Mouse (Mus musculus) heart, embryonic 11.5 days (tissue): Measurements from ENCODE around the gene Rreb1. TPM values are rescaled to one million over a fixed set of nuclear protein-coding genes. Genes with fewer than 3 reads are reported as not detected.

Source experiments
- ATAC-seq: fragments of 200-750 bp; cut with Nextera tagmentation; replicated peaks from 2 replicates; pipeline ENCODE4 v1.8.0; 2017; ENCODE audit warnings: moderate library complexity; ENCODE audit not compliant: insufficient number of reproducible peaks, low FRiP score, low TSS enrichment
- H3K27ac ChIP-seq: fragments of 300-500 bp; sonication (generic); 2 replicates; pipeline ENCODE4 v1.5.1; 2014; ENCODE audit warnings: mild to moderate bottlenecking, low read depth, low read length
- H3K27me3 ChIP-seq: fragments of 300-500 bp; sonication (generic); 2 replicates; pipeline ENCODE4 v1.6.1; 2014; ENCODE audit warnings: mild to moderate bottlenecking, low read length, mixed read lengths; ENCODE audit not compliant: control insufficient read depth, insufficient read depth
- H3K36me3 ChIP-seq: fragments of 300-500 bp; sonication (generic); 2 replicates; pipeline ENCODE4 v1.6.1; 2014; ENCODE audit warnings: mild to moderate bottlenecking, low read length, moderate library complexity, mixed read lengths; ENCODE audit not compliant: control insufficient read depth, insufficient read depth
- H3K4me1 ChIP-seq: fragments of 300-500 bp; sonication (generic); 2 replicates; pipeline ENCODE4 v1.6.1; 2014; ENCODE audit warnings: low read length; ENCODE audit not compliant: control insufficient read depth, insufficient read depth
- H3K4me2 ChIP-seq: fragments of 300-500 bp; sonication (generic); 2 replicates; pipeline ENCODE4 v1.6.1; 2014; ENCODE audit warnings: mild to moderate bottlenecking, moderate library complexity
- H3K4me3 ChIP-seq: fragments of 300-500 bp; sonication (generic); 2 replicates; pipeline ENCODE4 v1.5.1; 2014; ENCODE audit warnings: low read depth, low read length
- H3K9ac ChIP-seq: fragments of 300-500 bp; sonication (generic); 2 replicates; pipeline ENCODE4 v1.6.1; 2014; ENCODE audit warnings: mild to moderate bottlenecking, low read depth, low read length, moderate library complexity
- H3K9me3 ChIP-seq: fragments of 300-500 bp; sonication (generic); replicated peaks from 2 replicates; pipeline ENCODE4 v1.6.1; 2016; ENCODE audit warnings: low read length; ENCODE audit not compliant: control insufficient read depth
- WGBS: fragments of 180-500 bp; shearing (Covaris S2); extraction: QIAGEN DNeasy Blood & Tissue Kit; methylation state at CpG from one replicate; pipeline ENCODE4 v1.1.7; 2014; ENCODE audit not compliant: insufficient replicate concordance; 5-methylcytosine and 5-hydroxymethylcytosine counted together
- polyA plus RNA-seq: library from polyadenylated mRNA; unstranded; fragments of >200 nt; fragmentation: Nextera tagmentation; extraction: Ambion mirVana; gene quantifications from 2 replicates; pipeline ENCODE4 v1.2.1, GENCODE M21; 2014

Rreb1 gene
- polyA plus RNA-seq, 1 experiment from 2014 or later: 16.6 TPM

DNA sequence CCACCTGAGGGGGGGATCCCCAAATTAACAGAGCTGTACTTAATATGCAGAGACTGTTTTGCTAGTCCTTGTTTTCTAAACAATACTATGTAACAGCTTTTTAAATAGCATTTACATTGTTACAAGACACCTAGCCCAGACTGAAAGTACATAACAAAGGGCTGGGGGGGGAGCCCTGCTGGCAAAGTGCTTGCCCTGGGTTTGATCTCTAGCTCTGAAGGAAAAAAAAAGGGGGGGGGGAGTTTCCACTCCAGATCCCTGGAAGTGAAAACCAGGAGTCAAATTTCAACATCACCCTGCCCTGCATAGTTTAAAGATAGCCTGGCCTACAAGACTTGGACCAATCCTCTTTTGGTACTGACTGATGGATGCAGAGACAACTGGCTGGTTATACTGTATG, 4.7 kb upstream of the Rreb1 start:
- H3K27ac ChIP-seq: no peak overlapping the region
- H3K4me1 ChIP-seq: peaks cover 5% of the 10 kb centered on the region; the same call in 1 of the 2 replicates
- peaks cover 8% of the 10 kb centered on the region for H3K27me3 ChIP-seq
- no peaks in the 10 kb centered on the region for H3K9me3 ChIP-seq
- ATAC-seq: no peak
- H3K4me3 ChIP-seq: no peak overlapping the region
- H3K9ac ChIP-seq: no peak overlapping the region
- H3K36me3 ChIP-seq: no peaks in the 10 kb centered on the region
- no peak overlapping the region for H3K4me2 ChIP-seq

GRCm38 (mm10) chr13:37776675-37777074, 1.5 kb upstream of the Rreb1 start:
- Histone ChIP-seq H3K4me2 (no peak overlapping the region), H3K27ac (no peak overlapping the region), H3K9ac (no peak overlapping the region), H3K36me3 (no peaks in the 10 kb centered on the region), H3K27me3 (peaks cover 11% of the 10 kb centered on the region), H3K4me3 (no peak overlapping the region), H3K9me3 (no peaks in the 10 kb centered on the region), H3K4me1 (peaks cover 14% of the 10 kb centered on the region)
- no peak for ATAC-seq

DNA sequence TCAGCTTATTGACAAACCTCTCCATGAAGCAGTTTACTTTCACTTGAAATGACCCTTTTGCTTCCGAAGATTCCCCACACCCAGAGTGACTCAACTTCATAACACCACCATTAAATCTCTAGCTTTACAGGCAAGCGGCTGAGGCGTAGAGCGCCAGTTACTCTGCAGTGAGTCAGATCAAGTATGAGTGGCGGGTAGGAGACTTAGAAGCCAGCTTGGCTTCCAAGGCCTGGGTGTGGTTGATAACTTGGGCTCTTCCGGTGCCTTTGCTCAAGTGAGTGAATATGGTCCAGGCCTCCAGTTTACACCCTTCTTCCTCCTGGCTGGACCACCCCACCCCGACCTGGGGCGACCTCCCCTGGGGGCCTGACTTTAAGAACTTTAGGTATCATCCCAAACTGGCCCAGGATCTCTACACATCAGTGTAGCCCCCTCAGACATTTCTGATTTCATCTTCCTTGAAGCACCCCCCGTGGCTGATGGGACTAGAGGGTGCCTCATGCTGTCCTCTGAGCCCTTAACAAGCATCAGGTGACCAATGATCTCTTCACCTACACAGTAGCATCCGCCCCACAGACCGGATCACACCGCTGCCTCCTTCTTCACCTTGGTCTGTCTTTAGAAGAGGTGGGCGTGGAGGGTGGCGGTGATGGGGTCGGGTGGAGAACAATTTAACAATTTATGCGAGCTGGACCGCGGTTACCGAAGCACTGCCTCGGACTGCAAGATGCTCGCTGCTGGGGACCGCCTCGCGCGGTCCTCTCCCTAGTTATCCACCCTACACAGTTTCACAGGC, 651 bp upstream of the Rreb1 start:
- no peak overlapping the region for H3K27ac ChIP-seq
- peak overlapping the region; percentile 58 for H3K4me3 ChIP-seq
- no peak for ATAC-seq
- H3K9ac ChIP-seq: peak overlapping the region; percentile 50
- WGBS: 17% methylated on average over 25 of the region's 25 CpGs
- peak overlapping the region; percentile 94 for H3K4me2 ChIP-seq
- no peaks in the 10 kb centered on the region for H3K36me3 ChIP-seq
- H3K27me3 ChIP-seq: peaks cover 11% of the 10 kb centered on the region
- no peaks in the 10 kb centered on the region for H3K9me3 ChIP-seq
- peaks cover 14% of the 10 kb centered on the region for H3K4me1 ChIP-seq

- peak; percentile 61 for ATAC-seq
- no peak overlapping the region for H3K27ac ChIP-seq
- H3K4me2 ChIP-seq: peak overlapping the region; percentile 94
- H3K9ac ChIP-seq: peak overlapping the region; percentile 50
- no peaks in the 10 kb centered on the region for H3K36me3 ChIP-seq
- 0% methylated on average over 33 of the region's 33 CpGs for WGBS
- peaks cover 14% of the 10 kb centered on the region; the same call in 1 of the 2 replicates for H3K4me1 ChIP-seq
- peak overlapping the region; percentile 58 for H3K4me3 ChIP-seq
- H3K27me3 ChIP-seq: peaks cover 11% of the 10 kb centered on the region
- H3K9me3 ChIP-seq: no peaks in the 10 kb centered on the region
Measured at GRCm38 (mm10) chr13:37778594-37779231, 513 bp downstream of the Rreb1 start.

- no peak for ATAC-seq
- Histone ChIP-seq H3K27ac (no peak overlapping the region), H3K9me3 (no peaks in the 10 kb centered on the region), H3K36me3 (no peaks in the 10 kb centered on the region), H3K9ac (peak overlapping the region; percentile 50), H3K4me2 (peak overlapping the region; percentile 94), H3K4me3 (peak overlapping the region; percentile 58), H3K4me1 (peaks cover 19% of the 10 kb centered on the region), H3K27me3 (peaks cover 11% of the 10 kb centered on the region)
- 5% methylated on average over 9 of the region's 9 CpGs for WGBS
Measured at GRCm38 (mm10) chr13:37779251-37779667, 1.1 kb downstream of the Rreb1 start.

DNA sequence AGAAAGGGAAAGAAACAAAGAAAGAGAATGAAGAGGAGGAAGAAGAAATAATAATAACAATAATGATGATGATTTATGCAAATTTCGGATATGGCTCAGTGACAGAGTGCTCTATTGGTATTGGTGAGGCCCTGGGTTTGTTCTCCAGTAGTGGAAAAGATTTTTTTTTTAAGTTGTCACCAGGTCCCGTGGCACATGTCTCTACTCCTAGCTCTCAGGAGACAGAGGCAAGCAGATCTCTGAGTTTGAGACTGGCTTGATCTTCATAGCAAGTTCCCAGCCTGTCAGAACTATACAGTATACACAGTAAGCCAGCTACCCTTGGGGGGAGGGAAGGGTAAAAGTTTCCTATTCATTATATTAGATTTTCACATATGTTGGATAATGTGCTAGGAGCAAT, 3.4 kb downstream of the Rreb1 start:
- Histone ChIP-seq H3K4me1 (peaks cover 21% of the 10 kb centered on the region), H3K4me2 (no peak overlapping the region)

DNA sequence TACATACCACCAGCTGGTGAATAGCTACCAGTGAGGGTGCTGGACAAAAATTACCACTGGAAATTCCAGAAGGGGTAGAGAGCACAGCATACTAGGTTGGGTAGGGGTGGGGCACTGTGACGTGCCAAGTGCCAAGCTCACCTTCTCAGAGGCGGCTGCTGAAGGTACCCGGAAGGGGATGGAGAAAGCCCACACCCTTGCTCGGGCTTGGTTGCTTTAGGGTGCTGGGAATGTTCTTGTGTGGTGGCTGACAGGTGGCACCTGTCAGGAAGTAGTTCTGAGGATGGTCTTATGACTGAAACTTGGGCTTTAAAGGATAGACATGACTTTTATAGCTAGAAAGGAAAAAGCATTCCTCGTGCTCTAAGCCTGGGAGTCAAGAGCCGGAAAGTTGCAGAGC, 3.9 kb downstream of the Rreb1 start:
- no peak overlapping the region for H3K27ac ChIP-seq
- no peak overlapping the region for H3K9ac ChIP-seq
- no peaks in the 10 kb centered on the region for H3K36me3 ChIP-seq
- WGBS: 80% methylated on average over 6 of the region's 6 CpGs
- no peak overlapping the region for H3K4me3 ChIP-seq
- peaks cover 8% of the 10 kb centered on the region for H3K27me3 ChIP-seq
- H3K4me2 ChIP-seq: no peak overlapping the region
- no peak for ATAC-seq
- no peaks in the 10 kb centered on the region for H3K9me3 ChIP-seq
- H3K4me1 ChIP-seq: peaks cover 21% of the 10 kb centered on the region

More for the DNA sequence above, 3.4 kb downstream of the Rreb1 start:
- Histone ChIP-seq H3K27ac (no peak overlapping the region), H3K9ac (no peak overlapping the region), H3K36me3 (no peaks in the 10 kb centered on the region), H3K4me3 (no peak overlapping the region), H3K9me3 (no peaks in the 10 kb centered on the region), H3K27me3 (peaks cover 11% of the 10 kb centered on the region)
- ATAC-seq: no peak
- 82% methylated on average over 2 of the region's 2 CpGs for WGBS

- Histone ChIP-seq H3K4me2 (no peak overlapping the region), H3K36me3 (no peaks in the 10 kb centered on the region), H3K27ac (no peak overlapping the region), H3K4me3 (no peak overlapping the region), H3K9ac (no peak overlapping the region), H3K27me3 (peaks cover 3% of the 10 kb centered on the region), H3K4me1 (peaks cover 16% of the 10 kb centered on the region), H3K9me3 (no peaks in the 10 kb centered on the region)
- no peak for ATAC-seq
- 92% methylated on average over 6 of the region's 6 CpGs for WGBS
Measured at GRCm38 (mm10) chr13:37783676-37784075, 5.5 kb downstream of the Rreb1 start.
